Mouse (Mus musculus): ENCODE measurements at regions not wholly inside any gene's neighbourhood (a gene's known extent, or its start where the extent isn't known, plus 50 kb on each side); places are given as distances from the start of the nearest gene placed in this dataset.

- Histone ChIP-seq H3K27me3 (replicated peaks; ENCODE audit: low read depth, poor library complexity, severe bottlenecking) (no peaks in the 10 kb centered on the region), H3K4me3 (no peak overlapping the region), H3K27ac (replicated peaks) (no peak overlapping the region), H3K9me3 (no peaks in the 10 kb centered on the region), H3K36me3 (replicated peaks) (no peaks in the 10 kb centered on the region), H3K4me1 (0 out of 2 replicates have a peak, but pooled peaks cover 3% of the 10 kb centered on the region)
- 73% methylated on average over 11 of the region's 11 CpGs for WGBS
- no peak for DNase-seq (ENCODE audit: low spot score)
Measured at GRCm38 (mm10) chr2:117988396-117989173, 123.1 kb upstream of the Thbs1 start.

- WGBS = 86% methylated on average over 8 of the region's 8 CpGs
- no peaks in the 10 kb centered on the region for H3K36me3 ChIP-seq (replicated peaks)
- 0 out of 2 replicates have a peak, but pooled peaks cover 3% of the 10 kb centered on the region for H3K4me1 ChIP-seq
- no peaks in the 10 kb centered on the region for H3K9me3 ChIP-seq
- H3K4me3 ChIP-seq = no peak overlapping the region
- no peak overlapping the region for H3K27ac ChIP-seq (replicated peaks)
- DNase-seq (ENCODE audit: low spot score) = no peak
- H3K27me3 ChIP-seq (replicated peaks; ENCODE audit: low read depth, poor library complexity, severe bottlenecking) = no peaks in the 10 kb centered on the region
Measured at GRCm38 (mm10) chr2:117989215-117989614, 122.5 kb upstream of the Thbs1 start.

- H3K4me3 ChIP-seq = no peak overlapping the region
- H3K27me3 ChIP-seq (replicated peaks; ENCODE audit: low read depth, poor library complexity, severe bottlenecking) = no peaks in the 10 kb centered on the region
- no peaks in the 10 kb centered on the region for H3K9me3 ChIP-seq
- no peaks in the 10 kb centered on the region for H3K36me3 ChIP-seq (replicated peaks)
- H3K27ac ChIP-seq (replicated peaks) = no peak overlapping the region
- H3K4me1 ChIP-seq = peaks cover 14% of the 10 kb centered on the region
- 84% methylated on average over 14 of the region's 14 CpGs for WGBS
- DNase-seq (ENCODE audit: low spot score) = no peak
Measured at GRCm38 (mm10) chr2:117996130-117997083, 115.3 kb upstream of the Thbs1 start.

GRCm38 (mm10) chr2:117999641-118000040 lies 112.0 kb upstream of the Thbs1 start:
- WGBS = 55% methylated on average over 6 of the region's 6 CpGs
- H3K27ac ChIP-seq (replicated peaks) = no peak overlapping the region
- no peak for DNase-seq (ENCODE audit: low spot score)
- H3K4me3 ChIP-seq = no peak overlapping the region
- no peaks in the 10 kb centered on the region for H3K36me3 ChIP-seq (replicated peaks)
- H3K4me1 ChIP-seq = peaks cover 14% of the 10 kb centered on the region
- no peaks in the 10 kb centered on the region for H3K27me3 ChIP-seq (replicated peaks; ENCODE audit: low read depth, poor library complexity, severe bottlenecking)
- H3K9me3 ChIP-seq = no peaks in the 10 kb centered on the region

GRCm38 (mm10) chr2:118004191-118004590 lies 107.5 kb upstream of the Thbs1 start:
- Histone ChIP-seq H3K4me1 (peaks cover 15% of the 10 kb centered on the region), H3K27me3 (replicated peaks; ENCODE audit: low read depth, poor library complexity, severe bottlenecking) (no peaks in the 10 kb centered on the region), H3K36me3 (replicated peaks) (no peaks in the 10 kb centered on the region), H3K9me3 (no peaks in the 10 kb centered on the region), H3K27ac (replicated peaks) (no peak overlapping the region), H3K4me3 (no peak overlapping the region)
- no peak for DNase-seq (ENCODE audit: low spot score)
- WGBS = 87% methylated on average over 5 of the region's 5 CpGs

GRCm38 (mm10) chr2:118007539-118008427 lies 103.9 kb upstream of the Thbs1 start:
- 39% methylated on average over 10 of the region's 10 CpGs for WGBS
- Histone ChIP-seq H3K4me1 (peaks cover 8% of the 10 kb centered on the region), H3K9me3 (no peaks in the 10 kb centered on the region), H3K4me3 (no peak overlapping the region), H3K27me3 (replicated peaks; ENCODE audit: low read depth, poor library complexity, severe bottlenecking) (no peaks in the 10 kb centered on the region), H3K27ac (replicated peaks) (peak overlapping the region; percentile 21; the same call in 1 of the 2 replicates), H3K36me3 (replicated peaks) (no peaks in the 10 kb centered on the region)
- DNase-seq (ENCODE audit: low spot score) = peak; percentile 19

GRCm38 (mm10) chr2:118011679-118012078 lies 100.0 kb upstream of the Thbs1 start:
- no peaks in the 10 kb centered on the region for H3K9me3 ChIP-seq
- H3K27me3 ChIP-seq (replicated peaks; ENCODE audit: low read depth, poor library complexity, severe bottlenecking) = no peaks in the 10 kb centered on the region
- H3K27ac ChIP-seq (replicated peaks) = no peak overlapping the region
- no peak overlapping the region for H3K4me3 ChIP-seq
- 85% methylated on average over 7 of the region's 7 CpGs for WGBS
- H3K36me3 ChIP-seq (replicated peaks) = no peaks in the 10 kb centered on the region
- peaks cover 8% of the 10 kb centered on the region for H3K4me1 ChIP-seq
- DNase-seq (ENCODE audit: low spot score) = no peak

- WGBS = 83% methylated on average over 3 of the region's 3 CpGs
- H3K4me3 ChIP-seq = no peak overlapping the region
- H3K9me3 ChIP-seq = no peaks in the 10 kb centered on the region
- no peaks in the 10 kb centered on the region for H3K36me3 ChIP-seq (replicated peaks)
- peaks cover 8% of the 10 kb centered on the region for H3K4me1 ChIP-seq
- H3K27me3 ChIP-seq (replicated peaks; ENCODE audit: low read depth, poor library complexity, severe bottlenecking) = no peaks in the 10 kb centered on the region
- H3K27ac ChIP-seq (replicated peaks) = no peak overlapping the region
- no peak for DNase-seq (ENCODE audit: low spot score)
Measured at GRCm38 (mm10) chr2:118012211-118012610, 99.5 kb upstream of the Thbs1 start.

GRCm38 (mm10) chr2:118013156-118013555 lies 98.5 kb upstream of the Thbs1 start:
- Histone ChIP-seq H3K4me3 (no peak overlapping the region), H3K9me3 (no peaks in the 10 kb centered on the region), H3K27ac (replicated peaks) (no peak overlapping the region), H3K27me3 (replicated peaks; ENCODE audit: low read depth, poor library complexity, severe bottlenecking) (no peaks in the 10 kb centered on the region), H3K36me3 (replicated peaks) (no peaks in the 10 kb centered on the region), H3K4me1 (peaks cover 1% of the 10 kb centered on the region)
- no peak for DNase-seq (ENCODE audit: low spot score)
- WGBS = 89% methylated on average over 3 of the region's 3 CpGs

GRCm38 (mm10) chr2:118015182-118015581 lies 96.5 kb upstream of the Thbs1 start:
- DNase-seq (ENCODE audit: low spot score) = no peak
- 84% methylated on average over 1 of the region's 1 CpGs for WGBS

GRCm38 (mm10) chr2:118025829-118026735 lies 85.6 kb upstream of the Thbs1 start:
- no peak for DNase-seq (ENCODE audit: low spot score)
- Histone ChIP-seq H3K4me1 (no peaks in the 10 kb centered on the region), H3K27ac (replicated peaks) (no peak overlapping the region), H3K9me3 (no peaks in the 10 kb centered on the region), H3K36me3 (replicated peaks) (no peaks in the 10 kb centered on the region), H3K4me3 (no peak overlapping the region), H3K27me3 (replicated peaks; ENCODE audit: low read depth, poor library complexity, severe bottlenecking) (no peaks in the 10 kb centered on the region)
- 85% methylated on average over 6 of the region's 6 CpGs for WGBS

More at GRCm38 (mm10) chr2:118015182-118015581, 96.5 kb upstream of the Thbs1 start:
- Histone ChIP-seq H3K27me3 (replicated peaks; ENCODE audit: low read depth, poor library complexity, severe bottlenecking) (no peaks in the 10 kb centered on the region), H3K9me3 (no peaks in the 10 kb centered on the region), H3K4me1 (no peaks in the 10 kb centered on the region), H3K27ac (replicated peaks) (no peak overlapping the region), H3K4me3 (no peak overlapping the region), H3K36me3 (replicated peaks) (no peaks in the 10 kb centered on the region)
